Mouse (Mus musculus) liver, adult (tissue): ENCODE measurements at regions not wholly inside any gene's neighbourhood (a gene's known extent, or its start where the extent isn't known, plus 50 kb on each side); places are given as distances from the start of the nearest gene placed in this dataset.

Experiments
- GATA4 ChIP-seq: IDR thresholded peaks from 2 replicates; pipeline ENCODE4 v1.6.1; 2014; ENCODE audit warnings: mild to moderate bottlenecking, low read length; ENCODE audit not compliant: insufficient replicate concordance

DNA sequence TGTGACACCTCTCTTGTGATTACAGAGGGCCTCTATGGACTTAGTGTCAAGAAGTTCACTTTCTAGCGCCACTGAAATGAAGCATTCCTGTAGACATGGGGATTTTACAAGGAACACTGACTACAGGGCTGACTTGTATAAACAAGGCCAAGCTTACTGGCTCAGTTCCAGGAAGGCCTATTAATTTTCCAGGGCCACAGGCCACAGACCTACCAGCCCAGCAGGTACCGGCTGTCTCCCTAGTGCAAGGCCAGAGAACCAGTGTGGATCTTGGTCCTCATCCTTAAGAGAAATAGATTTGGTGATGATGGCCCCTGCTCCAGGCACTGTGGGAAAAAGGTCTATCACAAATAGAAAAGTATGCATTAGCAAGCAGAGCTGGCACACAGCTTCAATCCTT lies 359.4 kb downstream of the Hs3st3b1 start:
- TF ChIP-seq GATA4 = no peak

DNA sequence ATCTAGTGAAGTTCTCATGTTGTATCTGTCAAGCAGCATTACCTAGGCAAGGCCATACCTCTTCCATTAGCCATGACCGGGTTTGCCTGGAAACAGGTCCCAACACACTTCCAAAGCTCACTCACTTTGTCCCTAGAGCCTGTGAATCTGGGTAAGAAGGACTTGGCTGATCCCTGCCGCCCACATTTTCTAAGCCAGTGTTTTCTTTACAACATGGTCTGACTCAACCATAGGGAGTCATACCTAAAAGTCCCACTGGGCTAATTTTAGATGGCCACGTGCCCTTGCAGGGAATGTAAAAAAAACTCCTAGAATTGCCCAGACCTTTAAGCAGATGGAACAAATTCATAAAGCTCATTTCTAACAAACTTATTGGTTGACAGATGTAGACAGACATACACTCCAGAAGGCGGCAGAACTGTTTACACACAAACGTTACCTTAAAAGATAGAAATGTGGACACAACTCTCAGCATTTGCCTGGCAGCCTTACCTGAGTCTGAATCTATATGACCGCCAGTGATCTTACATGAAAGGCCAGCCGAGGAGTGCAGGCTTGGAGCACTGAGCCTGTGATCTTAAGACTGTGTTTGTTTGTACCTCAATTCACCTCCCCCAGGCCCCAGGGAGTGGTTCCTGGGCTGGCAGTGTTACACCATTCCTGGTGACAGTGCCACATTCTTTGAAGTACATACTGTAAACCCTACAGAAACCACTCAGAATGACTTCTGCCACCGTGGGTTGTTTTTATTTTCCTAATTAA lies 356.4 kb downstream of the Hs3st3b1 start:
- no peak for TF ChIP-seq GATA4

DNA sequence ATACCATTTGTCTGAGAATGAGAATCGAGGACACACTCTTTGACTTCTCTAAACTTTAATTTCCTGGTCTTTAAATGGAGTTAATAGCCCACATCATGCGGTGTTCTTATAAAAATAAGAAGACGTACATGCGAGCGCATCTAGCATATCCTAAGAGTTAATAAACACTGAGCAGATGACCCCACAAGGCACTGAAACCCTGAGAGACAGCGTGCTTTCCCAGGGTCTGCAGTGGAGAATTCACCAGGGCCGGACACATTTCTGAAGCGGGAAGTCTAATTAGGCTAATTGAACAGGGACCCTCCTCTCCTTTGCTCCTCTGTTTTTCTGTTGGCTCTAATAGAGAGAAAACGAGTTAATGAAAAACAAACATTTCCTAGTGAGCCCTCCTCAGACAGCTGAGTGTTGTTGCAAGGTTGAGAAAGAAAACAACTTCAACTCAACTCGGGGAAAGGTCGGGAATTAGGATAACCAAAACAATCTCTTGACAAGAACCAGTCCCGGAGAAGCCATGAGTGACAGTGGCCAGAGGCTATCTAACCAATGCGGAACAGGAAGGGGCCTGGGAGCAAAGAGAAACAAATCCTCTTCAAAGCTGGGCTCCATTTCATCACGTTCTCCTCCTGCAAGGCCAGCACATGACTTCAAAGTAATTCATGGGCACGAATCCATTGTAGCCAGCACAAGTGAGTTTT lies 352.2 kb downstream of the Hs3st3b1 start:
- peak; percentile 48; the same call in 1 of the 2 replicates for TF ChIP-seq GATA4

DNA sequence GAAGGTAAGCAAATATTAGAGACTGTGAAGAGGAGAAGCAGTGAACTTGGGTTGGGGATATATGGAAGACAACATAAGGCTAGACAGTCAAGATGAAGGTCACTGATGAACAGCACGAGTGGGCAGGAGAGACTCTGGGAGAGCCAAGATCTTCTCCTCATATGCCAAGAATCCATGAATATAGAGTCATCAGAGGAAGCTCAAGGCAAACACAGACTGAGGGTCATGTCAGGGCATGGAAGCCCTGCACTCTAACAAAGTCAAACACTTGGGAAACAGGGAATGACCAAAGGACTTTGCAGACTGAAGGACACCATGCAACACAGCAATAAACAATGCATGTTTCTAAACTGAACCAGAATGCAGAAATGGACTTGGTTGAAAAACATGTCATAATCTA lies 351.4 kb downstream of the Hs3st3b1 start:
- TF ChIP-seq GATA4 = no peak

DNA sequence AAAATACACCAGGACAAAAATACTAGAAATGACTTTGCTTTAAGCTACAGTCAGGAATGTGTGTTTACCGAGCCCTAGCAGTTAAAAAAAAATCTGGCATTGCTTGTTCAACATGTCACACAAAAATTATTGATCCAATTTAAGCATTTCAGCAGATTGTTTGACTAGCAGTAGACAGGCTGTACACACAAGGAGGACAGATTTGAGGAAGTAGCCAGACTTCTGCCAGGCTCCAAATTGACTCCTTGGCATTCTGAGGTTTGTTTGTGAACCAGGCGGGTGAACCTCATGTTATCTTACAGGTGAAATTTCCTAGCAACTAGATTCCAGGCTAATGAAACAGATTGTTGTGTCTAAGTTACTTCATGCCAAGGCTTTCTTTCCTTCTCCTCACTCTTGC lies 348.8 kb downstream of the Hs3st3b1 start:
- no peak for TF ChIP-seq GATA4

DNA sequence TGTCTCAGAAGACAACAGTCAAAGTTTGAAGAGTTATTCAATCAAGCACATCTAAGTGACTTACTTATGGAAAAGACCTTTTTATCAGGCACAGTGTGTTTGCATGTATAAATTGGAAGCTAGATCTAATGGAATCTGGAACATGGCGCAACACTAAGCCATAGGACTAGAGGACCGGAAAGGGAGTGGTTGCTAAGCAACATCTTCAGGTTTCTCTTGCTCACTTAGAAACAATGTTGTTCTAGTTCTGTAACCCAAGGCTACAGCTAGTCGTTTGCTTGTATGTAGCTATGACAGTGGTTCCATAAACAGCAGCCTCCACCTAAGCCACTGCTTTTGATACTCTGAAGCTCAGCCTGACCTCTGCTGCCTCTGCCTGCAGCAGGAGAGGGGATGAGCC lies 338.8 kb downstream of the Hs3st3b1 start:
- TF ChIP-seq GATA4 = no peak

DNA sequence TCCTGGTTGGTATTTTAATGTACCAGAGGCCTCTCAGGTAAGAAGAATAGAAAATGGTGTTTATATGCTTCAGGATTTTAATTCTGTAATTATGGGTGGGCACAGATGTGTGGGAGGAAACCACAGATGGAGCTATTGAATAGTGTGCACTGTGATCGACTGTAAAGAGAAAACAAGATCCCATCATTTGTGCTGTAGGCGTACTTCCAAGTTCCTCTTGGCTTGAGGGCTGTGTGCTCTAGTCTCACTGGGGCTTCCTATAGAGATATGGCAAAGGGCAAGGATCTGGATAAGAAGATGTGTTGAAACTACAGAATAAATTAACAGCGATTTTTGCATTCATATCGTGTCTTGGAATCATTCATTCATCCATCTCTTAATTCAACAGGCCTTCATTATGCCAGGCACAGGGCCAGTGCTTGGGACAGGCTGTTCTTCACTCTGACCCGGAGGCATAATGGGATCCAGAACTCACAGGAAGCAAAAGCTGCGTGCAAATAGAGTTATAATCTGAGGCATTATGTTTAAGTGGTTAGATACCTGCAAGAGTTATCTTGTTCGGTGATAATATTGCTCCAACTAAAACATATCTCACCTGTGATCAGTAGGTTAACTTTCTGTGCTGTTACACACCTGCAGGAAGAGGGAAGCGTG lies 336.7 kb downstream of the Hs3st3b1 start:
- no peak for TF ChIP-seq GATA4

DNA sequence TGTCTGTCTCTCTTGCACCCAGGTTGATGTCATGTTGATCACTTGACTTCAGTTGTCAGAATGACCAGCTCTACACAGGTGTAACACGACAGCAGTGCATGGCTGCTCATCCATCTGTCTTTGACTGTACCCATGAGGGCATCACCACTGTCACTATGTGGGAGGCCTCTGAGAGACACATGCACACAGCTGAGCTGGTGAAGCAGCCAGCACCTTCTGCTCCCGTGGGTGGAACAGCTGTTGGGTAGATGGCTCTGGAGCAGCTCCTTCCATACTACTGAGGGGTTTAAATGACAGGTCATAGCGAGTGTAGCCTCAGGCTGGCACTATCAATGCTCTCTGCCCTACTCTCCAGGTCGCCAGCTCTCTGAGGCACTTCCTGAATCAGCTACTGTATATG lies 301.9 kb downstream of the Hs3st3b1 start:
- no peak for TF ChIP-seq GATA4

DNA sequence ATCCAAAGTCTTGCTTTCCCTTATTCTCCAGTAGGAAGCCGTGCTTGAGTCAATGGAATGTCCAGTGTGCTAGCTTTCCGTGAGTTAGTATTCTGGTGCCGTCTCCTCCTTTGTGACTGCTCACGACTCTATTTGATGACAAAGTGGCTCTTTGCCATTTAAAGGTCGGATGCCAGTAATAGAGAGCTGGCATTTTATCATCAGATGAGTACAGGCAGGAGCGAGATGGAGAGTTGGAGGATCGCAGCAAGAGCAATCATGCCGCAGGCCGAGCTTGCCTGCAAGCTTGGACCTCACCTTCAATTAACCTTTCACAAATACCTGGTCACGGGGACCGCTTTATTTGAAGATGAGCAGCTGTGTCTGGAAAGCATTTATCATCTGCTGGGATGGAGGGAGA lies 291.8 kb downstream of the Hs3st3b1 start:
- no peak for TF ChIP-seq GATA4

DNA sequence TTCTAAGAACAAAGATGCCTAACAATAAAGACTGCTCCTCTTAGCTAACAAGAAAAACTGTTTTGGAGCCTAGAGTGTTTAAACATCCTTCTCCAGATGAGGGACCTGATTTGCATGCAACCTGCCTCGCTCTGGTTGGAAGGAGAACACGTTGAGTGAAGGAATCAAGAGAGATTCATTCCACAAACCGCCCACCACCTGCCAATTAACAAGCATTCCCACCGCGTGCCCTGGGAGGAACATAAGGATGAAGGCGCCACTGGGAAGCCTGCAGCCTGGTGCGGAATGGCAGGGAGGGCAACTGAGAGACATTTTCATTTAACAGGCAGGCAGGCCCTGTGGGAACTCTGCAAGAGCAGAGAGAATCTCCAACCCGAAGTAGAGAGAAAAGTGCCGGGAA lies 265.0 kb downstream of the Hs3st3b1 start:
- TF ChIP-seq GATA4 = no peak

DNA sequence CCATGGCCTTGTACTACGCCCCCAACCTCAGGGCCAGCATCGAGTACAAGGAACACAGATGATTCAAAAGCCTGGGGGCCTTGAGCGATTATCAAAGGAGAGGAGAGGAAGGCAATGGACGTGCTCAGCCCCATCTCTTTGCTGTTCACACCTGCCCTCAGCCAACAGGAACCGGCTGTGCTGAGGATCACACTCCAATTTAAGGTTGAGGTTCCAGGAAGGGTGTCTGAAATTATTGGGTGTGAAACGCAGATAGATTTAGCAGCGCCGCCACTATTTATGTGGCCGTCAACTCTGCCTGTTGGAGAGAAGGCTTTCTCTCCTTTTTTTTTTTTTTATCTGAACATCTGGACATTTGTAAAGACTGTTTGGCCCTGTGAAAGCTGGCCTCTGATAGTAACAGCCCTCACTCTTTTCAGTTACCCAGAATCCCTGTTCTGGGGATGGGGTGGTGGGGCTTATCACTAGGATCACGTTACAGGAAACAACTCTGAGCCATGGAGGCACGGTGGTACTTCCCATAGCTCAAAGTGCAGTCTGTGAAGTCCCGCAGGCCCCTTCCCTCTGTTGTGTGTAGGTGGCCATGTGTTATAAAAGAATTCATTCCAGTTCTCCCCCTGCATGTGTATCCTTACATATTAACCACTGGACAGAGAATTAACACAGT lies 256.7 kb downstream of the Hs3st3b1 start:
- TF ChIP-seq GATA4 = no peak

DNA sequence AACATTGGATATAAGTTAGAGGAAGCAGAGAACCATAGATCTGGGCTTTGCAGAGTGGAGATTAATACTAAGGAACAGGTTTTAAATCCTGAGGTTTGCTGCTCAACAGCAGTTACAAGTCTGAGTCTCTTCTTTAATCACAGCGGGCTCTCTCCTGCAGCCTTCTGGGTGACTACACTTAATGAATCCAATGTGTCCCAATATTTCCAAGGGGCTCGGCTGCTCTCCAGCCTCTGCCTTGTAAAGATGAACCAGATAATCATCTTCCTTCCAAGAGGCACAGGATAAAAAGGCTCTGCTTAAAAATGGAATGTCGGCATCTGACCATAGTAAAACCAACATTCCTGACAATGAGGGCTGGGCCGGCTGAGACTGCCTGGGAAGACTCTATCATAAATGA lies 251.6 kb downstream of the Hs3st3b1 start:
- no peak for TF ChIP-seq GATA4

DNA sequence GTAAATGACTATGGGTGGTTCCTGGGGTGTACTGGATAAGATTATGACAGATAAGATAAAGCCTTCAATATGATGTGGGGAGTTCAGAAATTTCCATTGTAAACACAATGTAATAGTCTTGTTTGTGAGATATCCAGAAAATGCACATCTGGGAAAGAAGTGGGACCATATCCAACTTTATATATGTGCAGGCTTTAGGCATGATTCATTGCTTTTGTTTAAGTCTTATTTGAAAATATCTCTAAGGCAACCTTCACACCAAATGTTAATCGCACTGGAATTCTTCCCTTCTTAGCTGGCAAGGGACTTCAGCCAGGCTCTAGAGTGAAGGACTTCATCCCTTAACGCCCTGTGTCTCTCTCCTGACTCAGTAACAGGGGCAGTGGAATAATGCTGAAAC lies 250.3 kb downstream of the Hs3st3b1 start:
- no peak for TF ChIP-seq GATA4

DNA sequence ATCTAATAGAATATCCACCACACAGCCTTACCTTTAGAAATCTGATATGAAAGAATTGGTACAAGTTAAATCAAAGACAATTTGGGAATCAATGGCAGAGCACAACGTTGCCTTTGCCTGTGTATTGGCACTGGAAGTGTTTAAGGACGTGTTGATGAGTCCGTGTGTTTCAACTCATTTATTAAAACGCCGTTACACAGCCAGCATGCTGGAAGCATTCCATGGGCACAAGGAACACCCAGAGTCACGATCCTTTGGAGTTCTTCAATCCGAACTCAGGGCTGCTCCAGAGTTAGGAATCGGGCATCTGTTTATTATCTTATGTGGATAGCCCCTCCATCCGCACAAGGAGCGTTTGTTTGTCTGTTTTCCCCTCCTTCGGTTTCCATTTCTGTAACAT lies 244.2 kb downstream of the Hs3st3b1 start:
- no peak for TF ChIP-seq GATA4

DNA sequence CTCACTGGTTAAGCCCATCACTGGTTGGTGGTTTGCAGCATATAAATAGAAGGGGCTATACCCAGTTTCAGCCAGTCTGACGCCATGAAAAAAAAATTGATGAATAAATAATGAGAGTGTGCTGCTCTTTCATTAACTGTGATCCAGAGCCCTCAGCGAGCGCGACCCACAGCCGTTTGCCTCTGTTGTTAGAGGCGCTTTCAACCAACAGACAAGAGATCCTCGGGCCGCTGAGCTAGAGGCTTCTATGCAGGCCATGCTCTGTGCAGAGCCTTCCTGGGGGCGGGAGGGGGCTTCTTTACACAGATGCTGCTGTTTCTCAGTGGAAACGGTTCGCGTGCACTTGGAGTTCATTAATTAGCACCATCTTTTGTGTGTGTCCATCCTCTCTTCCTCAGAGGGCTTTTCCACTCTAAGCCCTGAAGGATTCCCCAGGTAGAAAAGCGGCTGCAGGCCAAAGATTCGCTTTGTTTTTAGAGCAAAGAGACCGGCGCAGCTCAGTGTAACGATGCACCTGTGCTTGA lies 243.6 kb downstream of the Hs3st3b1 start:
- no peak for TF ChIP-seq GATA4
